Mouse (Mus musculus): ENCODE data around the gene Nomo1.

DNA sequence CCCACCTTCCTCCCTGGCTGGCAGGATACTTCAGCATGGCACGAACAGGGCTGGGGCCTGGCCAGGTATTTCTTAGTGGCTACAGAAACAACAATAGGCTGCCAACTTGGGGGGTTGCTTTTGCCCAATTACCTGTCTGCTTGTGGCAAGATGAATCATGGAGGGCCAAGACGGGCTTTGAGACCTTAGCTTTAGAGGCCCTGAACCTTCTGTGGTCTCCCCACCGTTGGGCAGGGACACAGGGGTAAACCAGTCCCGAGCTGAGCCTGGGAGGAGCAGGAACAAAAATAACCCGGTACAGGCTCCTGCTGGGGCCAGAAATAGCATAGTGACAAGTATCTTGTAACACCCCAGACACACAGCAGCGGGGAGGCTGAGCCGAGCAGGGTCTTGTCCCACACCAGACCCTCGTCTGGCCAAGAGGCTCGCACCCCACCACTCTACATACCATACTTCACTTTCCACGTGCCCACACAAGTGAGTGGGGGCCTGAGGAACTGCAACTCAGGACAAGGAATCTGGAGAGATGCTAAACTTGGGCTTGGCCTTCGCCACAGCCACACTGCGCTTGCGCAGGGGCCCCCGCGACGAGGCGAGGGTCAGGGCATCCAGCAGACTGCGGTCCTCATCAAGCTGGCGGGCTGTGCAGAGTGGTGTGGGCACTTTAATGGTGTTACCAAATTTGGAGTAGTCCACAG, 64.9 kb downstream of the Nomo1 start:
- TF ChIP-seq CTCF (IDR thresholded peaks at IDR 0.05; ENCODE audit: low read depth, low read length) (no peak), POLR2A (IDR thresholded peaks at IDR 0.05; ENCODE audit: extremely low read depth, insufficient read depth, low read length) (no peak)

Measured in liver, adult 2 months (tissue).